Mouse (Mus musculus): ENCODE results near the gene Cdkal1.

Cdkal1 gene

GRCm38 (mm10) chr13:29482147-29482863, 373.2 kb downstream of the Cdkal1 start:
- DNase-seq = no peak

- DNase-seq = no peak
Measured at GRCm38 (mm10) chr13:29476421-29476820, 379.1 kb downstream of the Cdkal1 start.

- no peak for DNase-seq
Measured at GRCm38 (mm10) chr13:29474301-29474700, 381.2 kb downstream of the Cdkal1 start.

GRCm38 (mm10) chr13:29473779-29474178, 381.7 kb downstream of the Cdkal1 start:
- DNase-seq = no peak

GRCm38 (mm10) chr13:29462271-29462670, 393.2 kb downstream of the Cdkal1 start:
- DNase-seq = no peak

- no peak for DNase-seq
Measured at GRCm38 (mm10) chr13:29460741-29461140, 394.7 kb downstream of the Cdkal1 start.

GRCm38 (mm10) chr13:29458385-29458784, 397.1 kb downstream of the Cdkal1 start:
- DNase-seq = no peak

- DNase-seq = no peak
Measured at GRCm38 (mm10) chr13:29437067-29437466, 418.4 kb downstream of the Cdkal1 start.

- DNase-seq = no peak
Measured at GRCm38 (mm10) chr13:29434726-29435125, 420.7 kb downstream of the Cdkal1 start.

- no peak for DNase-seq
Measured at GRCm38 (mm10) chr13:29430919-29431318, 424.6 kb downstream of the Cdkal1 start.

- DNase-seq = no peak
Measured at GRCm38 (mm10) chr13:29429877-29430276, 425.6 kb downstream of the Cdkal1 start.

- DNase-seq = no peak
Measured at GRCm38 (mm10) chr13:29429196-29429595, 426.3 kb downstream of the Cdkal1 start.

- peak; percentile 84 for DNase-seq
Measured at GRCm38 (mm10) chr13:29416450-29417136, 438.9 kb downstream of the Cdkal1 start.

- peak; percentile 62 for DNase-seq
Measured at GRCm38 (mm10) chr13:29415967-29416366, 439.5 kb downstream of the Cdkal1 start.

GRCm38 (mm10) chr13:29414878-29415277, 440.6 kb downstream of the Cdkal1 start:
- DNase-seq = no peak

- DNase-seq = peak; percentile 31
Measured at GRCm38 (mm10) chr13:29414470-29414869, 441.0 kb downstream of the Cdkal1 start.

GRCm38 (mm10) chr13:29411176-29411575, 444.3 kb downstream of the Cdkal1 start:
- DNase-seq = no peak

- peak; percentile 21 for DNase-seq
Measured at GRCm38 (mm10) chr13:29407619-29408018, 447.9 kb downstream of the Cdkal1 start.

- peak; percentile 49 for DNase-seq
Measured at GRCm38 (mm10) chr13:29405316-29405715, 450.2 kb downstream of the Cdkal1 start.

GRCm38 (mm10) chr13:29403217-29403616, 452.3 kb downstream of the Cdkal1 start:
- DNase-seq = no peak

GRCm38 (mm10) chr13:29402526-29403040, 452.9 kb downstream of the Cdkal1 start:
- no peak for DNase-seq

- no peak for DNase-seq
Measured at GRCm38 (mm10) chr13:29399908-29400307, 455.6 kb downstream of the Cdkal1 start.

GRCm38 (mm10) chr13:29398456-29398855, 457.0 kb downstream of the Cdkal1 start:
- DNase-seq = no peak

GRCm38 (mm10) chr13:29395694-29396093, 459.8 kb downstream of the Cdkal1 start:
- DNase-seq = peak; percentile 24

Data from embryo, embryonic 11 days (tissue).